Mouse (Mus musculus) testis, adult 2 months (tissue): ENCODE results near the gene Abhd2. TPM values are rescaled to one million over a fixed set of nuclear protein-coding genes. Genes with fewer than 3 reads are reported as not detected.
A peak's percentile ranks its signal among the peaks of the same experiment; 100 is the strongest.

Source experiments
- H3K27ac ChIP-seq: fragments of 200-500 bp; 2 replicates; pipeline ENCODE4 v1.5.1; 2012; ENCODE audit warnings: low read depth, low read length; ENCODE audit not compliant: control insufficient read depth, insufficient read depth
- H3K27me3 ChIP-seq: fragments of 200-500 bp; 2 replicates; pipeline ENCODE4 v1.6.1; 2012; ENCODE audit warnings: mild to moderate bottlenecking, low read length, moderate library complexity; ENCODE audit not compliant: control insufficient read depth, insufficient read depth
- H3K36me3 ChIP-seq: fragments of 200-500 bp; 2 replicates; pipeline ENCODE4 v1.6.1; 2012; ENCODE audit warnings: mild to moderate bottlenecking, low read length; ENCODE audit not compliant: control insufficient read depth, insufficient read depth
- H3K4me1 ChIP-seq: fragments of 200-500 bp; 2 replicates; pipeline ENCODE4 v1.6.1; 2012; ENCODE audit warnings: low read length; ENCODE audit not compliant: control insufficient read depth, insufficient read depth
- H3K4me3 ChIP-seq: fragments of 200-500 bp; 2 replicates; pipeline ENCODE4 v1.5.1; 2012; ENCODE audit warnings: low read depth, mild to moderate bottlenecking, low read length, moderate library complexity, mixed read lengths; ENCODE audit not compliant: control insufficient read depth
- CTCF ChIP-seq: fragments of 200-500 bp; IDR thresholded peaks from 2 replicates; pipeline ENCODE4 v1.5.1; 2012; ENCODE audit warnings: low read depth, mild to moderate bottlenecking, inconsistent platforms, low read length, moderate library complexity; ENCODE audit not compliant: control insufficient read depth, insufficient read depth, insufficient replicate concordance
- POLR2A ChIP-seq: fragments of 200-500 bp; IDR thresholded peaks from 2 replicates; pipeline ENCODE4 v1.6.1; 2012; ENCODE audit warnings: low read depth, mild to moderate bottlenecking, inconsistent platforms, low read length, moderate library complexity; ENCODE audit not compliant: control insufficient read depth
- polyA plus RNA-seq: library from polyadenylated mRNA; depleted of rRNA; stranded (reverse); fragments of >200 nt; gene quantifications from 2 replicates; pipeline ENCODE4 v1.2.3, GENCODE M21; 2012

Abhd2 gene
- polyA plus RNA-seq, 1 experiment, result 50.3 TPM

DNA sequence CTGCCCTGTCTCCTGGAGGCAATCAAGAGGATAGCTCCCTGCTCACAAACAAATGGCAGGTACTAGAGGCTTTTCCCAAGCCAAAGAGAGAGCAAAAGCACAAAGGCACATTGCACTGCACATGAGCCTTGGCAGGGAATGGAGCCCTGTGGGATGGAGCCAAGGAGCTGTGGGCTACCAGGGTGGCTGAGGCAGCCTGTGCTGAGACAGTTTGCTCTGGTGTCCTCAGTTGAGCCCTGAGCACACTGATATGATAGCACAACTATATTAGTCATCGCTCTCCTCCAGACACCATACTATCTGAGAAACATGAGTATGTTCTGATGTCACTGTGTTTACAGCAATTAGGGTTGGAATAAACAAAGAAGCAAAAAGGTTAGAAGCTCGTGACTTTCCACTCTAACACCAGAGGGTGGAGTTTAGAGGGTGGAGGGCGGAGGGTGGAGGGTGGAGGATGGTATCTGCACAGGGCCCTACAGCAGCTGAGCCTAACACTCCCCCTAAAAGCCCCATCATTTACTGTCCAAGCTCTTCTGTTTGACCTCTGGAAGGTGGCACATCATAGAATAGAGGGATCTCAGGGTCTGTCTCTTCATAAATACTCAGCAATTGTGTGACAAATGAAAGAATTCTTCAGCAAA, 18.6 kb upstream of the Abhd2 start:
- no peak overlapping the region for H3K4me3 ChIP-seq
- no peaks in the 10 kb centered on the region for H3K27me3 ChIP-seq
- H3K4me1 ChIP-seq, result peaks cover 3% of the 10 kb centered on the region; the same call in 1 of the 2 replicates
- H3K27ac ChIP-seq, result no peak overlapping the region
- H3K36me3 ChIP-seq, result no peaks in the 10 kb centered on the region
- TF ChIP-seq POLR2A (no peak), CTCF (no peak)

DNA sequence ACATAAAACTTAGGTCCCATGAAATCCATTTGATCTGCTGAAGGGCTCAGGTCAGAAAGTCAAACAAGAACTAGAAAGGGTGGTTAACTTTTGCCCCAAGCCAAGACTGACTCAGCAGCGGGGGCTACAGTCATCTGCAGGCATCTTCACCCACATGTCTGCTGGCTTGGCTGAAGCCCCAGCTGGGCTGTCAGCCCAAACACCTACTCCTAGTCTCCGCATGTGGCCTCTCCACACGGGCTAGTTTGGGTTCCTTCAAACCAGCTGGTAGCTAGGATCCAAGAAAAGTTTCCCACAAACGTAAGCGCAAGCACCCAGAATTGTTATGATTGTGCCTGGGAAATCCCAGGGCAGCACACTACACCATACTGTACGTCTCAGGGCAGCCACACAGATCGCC, 17.6 kb upstream of the Abhd2 start:
- no peak overlapping the region for H3K27ac ChIP-seq
- H3K36me3 ChIP-seq, result no peaks in the 10 kb centered on the region
- peaks cover 3% of the 10 kb centered on the region; the same call in 1 of the 2 replicates for H3K4me1 ChIP-seq
- no peak overlapping the region for H3K4me3 ChIP-seq
- H3K27me3 ChIP-seq, result no peaks in the 10 kb centered on the region
- 0 out of 2 replicates have a peak, but pooled peaks have one; percentile 3 for TF ChIP-seq POLR2A
- no peak for TF ChIP-seq CTCF

DNA sequence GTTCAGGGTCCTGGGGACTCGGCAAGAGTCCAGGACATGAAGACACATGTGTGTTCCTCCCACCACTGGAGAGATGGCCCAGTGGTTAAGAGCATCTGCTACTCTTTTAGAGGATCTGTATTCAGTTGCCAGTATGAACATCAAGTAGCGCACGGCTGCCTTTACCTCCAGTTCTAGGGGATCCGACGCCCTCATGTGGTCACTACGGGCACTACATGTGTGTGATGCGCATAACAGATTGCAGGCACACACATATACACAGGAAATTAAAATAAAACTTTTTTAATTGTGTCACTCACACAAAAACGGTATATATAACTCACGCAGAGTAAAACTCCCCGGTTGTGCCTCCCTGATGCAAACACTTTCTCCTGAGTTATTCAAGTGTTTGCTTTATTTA, 17.2 kb upstream of the Abhd2 start:
- Histone ChIP-seq H3K36me3 (no peaks in the 10 kb centered on the region), H3K4me1 (peaks cover 3% of the 10 kb centered on the region; the same call in 1 of the 2 replicates), H3K27ac (no peak overlapping the region), H3K27me3 (no peaks in the 10 kb centered on the region), H3K4me3 (no peak overlapping the region)
- TF ChIP-seq POLR2A, result no peak
- TF ChIP-seq CTCF, result peak; percentile 72; the same call in 1 of the 2 replicates

DNA sequence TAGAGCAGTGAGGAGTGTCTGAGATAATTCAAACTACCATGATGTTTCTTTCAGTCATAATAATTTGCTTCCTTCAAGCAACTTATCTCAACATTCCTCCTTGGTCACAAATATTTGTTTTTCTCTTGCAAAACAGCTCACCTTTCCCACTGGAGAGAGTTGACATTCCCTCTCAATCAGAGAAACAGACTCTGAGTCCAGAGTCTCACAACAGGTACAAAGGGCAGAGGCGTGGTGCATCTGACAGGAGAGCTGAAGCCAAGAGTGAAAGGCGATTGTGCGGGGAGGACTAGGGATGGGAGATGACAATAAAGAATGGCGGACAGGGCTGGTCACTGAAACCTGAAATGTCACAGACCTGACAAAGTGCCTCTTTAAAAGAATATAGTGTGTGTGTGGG, 16.3 kb upstream of the Abhd2 start:
- Histone ChIP-seq H3K4me3 (no peak overlapping the region), H3K27me3 (no peaks in the 10 kb centered on the region), H3K27ac (no peak overlapping the region), H3K4me1 (peaks cover 3% of the 10 kb centered on the region; the same call in 1 of the 2 replicates), H3K36me3 (no peaks in the 10 kb centered on the region)
- TF ChIP-seq CTCF (no peak), POLR2A (no peak)

DNA sequence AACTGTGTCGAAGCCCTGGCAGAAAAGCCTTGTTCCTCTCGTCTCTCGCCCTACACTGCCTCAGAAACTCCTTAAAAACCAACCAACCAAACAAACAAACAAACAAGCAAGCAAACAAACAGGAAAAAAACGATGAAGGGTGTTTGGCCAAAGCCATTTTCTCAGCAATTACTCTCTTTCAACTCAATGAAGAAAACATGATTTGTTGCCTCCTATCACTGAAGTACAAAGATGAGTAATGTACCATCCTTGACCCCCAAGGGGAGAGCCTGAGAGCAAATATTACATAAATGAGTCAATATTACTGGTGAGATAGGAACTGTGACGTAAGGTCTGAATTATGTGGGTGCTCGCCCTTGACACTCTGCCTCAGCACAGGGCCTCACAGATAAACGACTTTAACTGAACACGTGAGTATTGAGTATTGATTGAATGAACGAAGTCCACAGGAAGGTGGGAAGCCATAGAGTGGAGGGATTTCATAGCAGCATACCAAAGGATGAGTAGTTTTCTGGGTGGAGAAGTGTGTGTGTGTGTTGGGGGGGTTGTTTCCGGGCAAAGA, 13.9 kb upstream of the Abhd2 start:
- no peak for TF ChIP-seq CTCF
- TF ChIP-seq POLR2A, result no peak
- Histone ChIP-seq H3K4me1 (peaks cover 3% of the 10 kb centered on the region; the same call in 1 of the 2 replicates), H3K27me3 (no peaks in the 10 kb centered on the region), H3K36me3 (no peaks in the 10 kb centered on the region), H3K4me3 (no peak overlapping the region), H3K27ac (no peak overlapping the region)

DNA sequence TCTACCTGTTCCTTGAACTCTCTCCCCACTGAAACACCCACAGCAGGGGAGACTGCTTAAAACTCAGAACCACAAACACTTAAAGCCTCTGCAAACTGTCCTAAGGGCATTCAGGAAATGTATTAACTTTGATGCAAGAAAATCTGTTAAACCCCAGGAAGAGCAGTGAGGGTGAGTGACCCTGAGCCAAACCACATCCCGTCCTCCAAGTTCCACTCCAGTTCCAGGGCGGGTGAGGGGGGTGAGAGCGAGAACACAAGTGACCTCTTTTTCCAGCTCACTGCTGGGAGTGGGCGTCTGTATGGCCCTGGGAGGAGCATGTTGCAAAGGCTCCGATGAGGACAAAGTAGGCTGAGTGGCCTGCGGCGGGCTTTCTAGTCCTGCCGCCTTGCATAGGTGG, 10.5 kb upstream of the Abhd2 start:
- TF ChIP-seq CTCF (no peak), POLR2A (no peak)
- no peak overlapping the region for H3K27ac ChIP-seq

DNA sequence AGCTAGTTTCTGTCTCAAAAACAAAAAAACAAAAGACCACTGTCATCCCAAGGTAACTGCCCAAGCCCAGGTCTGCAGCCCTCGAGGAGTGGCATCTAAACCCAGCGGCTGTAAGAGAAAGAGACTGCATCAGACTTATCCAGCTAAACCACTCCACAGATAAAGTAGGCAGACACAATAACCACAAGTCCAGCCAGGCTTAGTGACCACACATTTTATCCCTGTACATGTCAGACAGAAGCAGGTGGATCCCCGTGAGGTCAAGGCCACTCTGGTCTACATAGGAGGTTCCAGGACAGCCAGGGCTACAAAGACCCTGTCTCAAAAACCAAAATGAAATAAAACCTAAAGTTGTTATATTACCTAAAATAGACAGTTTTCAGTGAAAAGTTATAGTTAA, 9.2 kb upstream of the Abhd2 start:
- TF ChIP-seq POLR2A (no peak), CTCF (no peak)
- no peaks in the 10 kb centered on the region for H3K4me1 ChIP-seq
- H3K4me3 ChIP-seq, result no peak overlapping the region
- H3K27me3 ChIP-seq, result no peaks in the 10 kb centered on the region
- no peak overlapping the region for H3K27ac ChIP-seq
- no peaks in the 10 kb centered on the region for H3K36me3 ChIP-seq

More for the DNA sequence above, 10.5 kb upstream of the Abhd2 start:
- no peak overlapping the region for H3K4me3 ChIP-seq
- no peaks in the 10 kb centered on the region for H3K4me1 ChIP-seq
- no peaks in the 10 kb centered on the region for H3K27me3 ChIP-seq
- no peaks in the 10 kb centered on the region for H3K36me3 ChIP-seq
